Mouse (Mus musculus): ENCODE measurements around the gene Pfdn6. TPM values are rescaled to one million over a fixed set of nuclear protein-coding genes. Genes with fewer than 3 reads are reported as not detected.
"Not testable (repeated sequence)": the region's sequence is repeated elsewhere in the genome, so short reads cannot be mapped to it uniquely, and the experiment has no call there.

The Pfdn6 gene
- polyA plus RNA-seq, 1 experiment from 2014 or later: 133 TPM

DNA sequence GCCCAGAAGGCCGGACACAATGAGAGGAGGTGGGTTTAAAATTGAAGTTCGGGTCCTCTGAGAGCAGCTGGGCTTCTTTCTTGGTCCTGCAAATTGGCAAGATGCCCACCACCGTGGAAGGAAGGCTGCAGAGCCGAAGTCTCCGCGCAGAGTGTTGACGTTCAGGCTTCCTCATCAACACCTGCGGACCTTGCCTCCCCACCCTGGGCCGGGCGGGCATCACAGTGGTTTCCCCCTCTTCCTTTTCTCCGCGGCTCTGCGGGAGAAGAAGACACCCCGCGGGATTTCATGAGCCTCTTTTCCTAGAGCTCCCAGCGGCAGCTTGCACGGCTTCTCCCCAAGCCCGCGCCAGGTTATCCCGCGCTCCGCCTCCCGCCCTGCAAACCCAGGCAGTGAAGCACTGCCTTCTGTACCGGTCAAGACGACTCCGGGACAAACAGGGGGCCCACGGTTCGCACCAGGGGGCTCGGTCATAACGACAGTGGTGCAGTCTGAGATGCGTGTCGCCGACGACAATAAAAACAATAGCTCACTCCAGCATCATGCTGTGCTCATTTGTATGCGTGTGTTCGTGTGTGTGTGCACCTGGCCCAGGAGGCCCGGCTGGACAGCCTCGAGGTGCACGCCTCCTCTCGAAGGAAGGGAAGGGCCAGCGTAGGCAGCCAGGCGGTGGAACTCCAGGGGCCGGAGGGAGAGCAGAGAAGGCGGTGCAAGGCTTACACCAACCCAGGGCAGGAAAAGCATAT is 31.6 kb downstream of the Pfdn6 start:
- WGBS: under 1% methylated on average over 43 of the region's 44 CpGs
- H3K4me2 ChIP-seq (ENCODE audit: low read depth, low read length): peak overlapping the region; percentile 94
- H3K9me3 ChIP-seq (replicated peaks; ENCODE audit: control insufficient read depth, low read length): no peaks in the 10 kb centered on the region
- H3K4me3 ChIP-seq (ENCODE audit: low read length): peak overlapping the region; percentile 77
- no peaks in the 10 kb centered on the region for H3K27me3 ChIP-seq (ENCODE audit: control insufficient read depth, insufficient read depth, low read length)
- H3K27ac ChIP-seq (ENCODE audit: low read length): peak overlapping the region; percentile 70
- ATAC-seq (replicated peaks; ENCODE audit: extremely low read depth, insufficient read depth, low FRiP score): peak; percentile 46
- peaks cover 7% of the 10 kb centered on the region for H3K4me1 ChIP-seq (ENCODE audit: control insufficient read depth, insufficient read depth, low read length)
- H3K36me3 ChIP-seq (ENCODE audit: control insufficient read depth, insufficient read depth): peaks cover 23% of the 10 kb centered on the region
- H3K9ac ChIP-seq (ENCODE audit: low read length): peak overlapping the region; percentile 73

DNA sequence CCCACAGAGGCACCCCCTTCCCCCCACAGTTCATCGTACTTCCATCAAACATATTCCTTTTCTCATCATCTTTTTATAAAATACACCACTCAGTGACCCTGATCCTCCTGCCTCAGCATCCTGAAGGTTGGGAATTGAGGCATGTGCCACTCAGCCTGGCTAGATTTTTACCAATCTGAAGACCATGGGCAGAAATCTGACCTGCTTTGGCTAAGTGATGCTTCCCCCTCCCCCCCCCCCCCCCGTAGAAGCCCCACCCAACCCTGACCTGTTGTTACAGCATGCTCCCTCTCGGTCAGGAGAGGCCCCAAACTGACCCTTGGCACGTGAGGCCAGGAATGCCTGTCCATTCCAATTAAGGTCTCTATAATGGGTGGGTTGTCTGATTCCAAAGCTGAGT is 35.3 kb downstream of the Pfdn6 start, which contains the start of gene Platr17:
TSS of gene Platr17 (plus strand) at position 301 of the 400 bp plus-strand sequence.
- not testable (repeated sequence) for H3K4me3 ChIP-seq (ENCODE audit: low read length); H3K4me2 ChIP-seq (ENCODE audit: low read depth, low read length); H3K9ac ChIP-seq (ENCODE audit: low read length); H3K9me3 ChIP-seq (replicated peaks; ENCODE audit: control insufficient read depth, low read length); H3K27ac ChIP-seq (ENCODE audit: low read length); H3K36me3 ChIP-seq (ENCODE audit: control insufficient read depth, insufficient read depth); H3K4me1 ChIP-seq (ENCODE audit: control insufficient read depth, insufficient read depth, low read length); H3K27me3 ChIP-seq (ENCODE audit: control insufficient read depth, insufficient read depth, low read length); ATAC-seq (replicated peaks; ENCODE audit: extremely low read depth, insufficient read depth, low FRiP score)
- 39% methylated on average over 3 of the region's 4 CpGs for WGBS

DNA sequence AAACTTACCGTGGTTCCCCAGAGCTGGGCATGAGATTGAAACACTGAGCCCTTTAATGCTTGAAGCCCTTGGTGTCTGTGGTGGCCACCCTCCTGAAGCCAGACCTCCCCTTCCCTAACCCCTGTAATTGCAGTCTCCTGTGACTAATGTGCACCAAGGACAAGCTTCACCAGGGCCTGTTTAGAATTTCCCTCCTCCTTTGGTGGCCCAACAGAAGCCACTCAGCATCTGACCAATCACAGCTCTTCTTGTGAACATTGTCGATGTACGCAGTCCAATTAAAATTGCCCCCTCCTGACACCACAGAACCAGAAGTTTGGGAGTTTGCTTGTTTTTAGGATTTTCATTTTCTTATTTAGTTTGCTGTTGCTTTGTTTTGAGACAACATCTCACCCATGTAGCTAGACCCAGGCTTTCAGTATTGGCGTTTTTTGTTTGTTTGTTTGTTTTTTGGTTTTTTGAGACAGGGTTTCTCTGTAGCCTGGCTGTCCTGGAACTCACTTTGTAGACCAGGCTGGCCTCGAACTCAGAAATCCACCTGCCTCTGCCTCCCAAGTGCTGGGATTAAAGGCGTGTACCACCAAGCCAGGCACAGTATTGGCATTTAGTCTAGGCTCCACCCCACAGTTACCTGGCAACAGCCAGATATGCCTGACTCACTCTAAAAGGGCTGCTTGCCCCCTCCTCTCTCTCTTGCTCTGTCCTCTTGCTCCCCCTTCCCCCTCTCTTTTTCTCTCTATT is 36.1 kb downstream of the Pfdn6 start:
- not testable (repeated sequence) for H3K27ac ChIP-seq (ENCODE audit: low read length); H3K4me3 ChIP-seq (ENCODE audit: low read length); H3K9me3 ChIP-seq (replicated peaks; ENCODE audit: control insufficient read depth, low read length); ATAC-seq (replicated peaks; ENCODE audit: extremely low read depth, insufficient read depth, low FRiP score); H3K9ac ChIP-seq (ENCODE audit: low read length); H3K27me3 ChIP-seq (ENCODE audit: control insufficient read depth, insufficient read depth, low read length); H3K4me2 ChIP-seq (ENCODE audit: low read depth, low read length); H3K36me3 ChIP-seq (ENCODE audit: control insufficient read depth, insufficient read depth); H3K4me1 ChIP-seq (ENCODE audit: control insufficient read depth, insufficient read depth, low read length)
- whole genome bisulfite sequencing: 72% methylated on average over 6 of the region's 6 CpGs

DNA sequence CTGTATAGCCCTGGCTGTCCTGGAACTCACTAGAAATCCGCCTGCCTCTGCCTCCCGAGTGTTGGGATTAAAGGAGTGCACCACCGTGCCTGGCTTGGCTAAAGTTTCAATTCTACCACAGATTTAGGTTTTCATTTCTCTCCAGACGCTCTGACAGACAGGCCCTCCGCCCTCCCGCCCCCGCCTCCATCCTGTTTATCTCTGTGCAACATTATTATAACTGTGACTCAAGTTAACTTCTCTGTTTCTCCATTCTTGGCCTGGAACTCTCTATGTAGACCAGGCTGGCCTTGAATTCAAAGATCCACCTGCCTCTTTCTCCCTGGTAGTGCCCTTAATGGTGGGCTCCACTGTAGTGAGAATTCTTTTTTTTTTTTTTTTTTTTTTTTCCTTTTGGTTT is 37.7 kb downstream of the Pfdn6 start:
- Histone ChIP-seq H3K4me1 (ENCODE audit: control insufficient read depth, insufficient read depth, low read length) (no peaks in the 10 kb centered on the region), H3K27ac (ENCODE audit: low read length) (no peak overlapping the region), H3K4me2 (ENCODE audit: low read depth, low read length) (no peak overlapping the region), H3K27me3 (ENCODE audit: control insufficient read depth, insufficient read depth, low read length) (no peaks in the 10 kb centered on the region), H3K36me3 (ENCODE audit: control insufficient read depth, insufficient read depth) (no peaks in the 10 kb centered on the region), H3K4me3 (ENCODE audit: low read length) (no peak overlapping the region), H3K9me3 (replicated peaks; ENCODE audit: control insufficient read depth, low read length) (no peaks in the 10 kb centered on the region), H3K9ac (ENCODE audit: low read length) (no peak overlapping the region)
- WGBS: 81% methylated on average over 7 of the region's 7 CpGs
- no peak for ATAC-seq (replicated peaks; ENCODE audit: extremely low read depth, insufficient read depth, low FRiP score)

DNA sequence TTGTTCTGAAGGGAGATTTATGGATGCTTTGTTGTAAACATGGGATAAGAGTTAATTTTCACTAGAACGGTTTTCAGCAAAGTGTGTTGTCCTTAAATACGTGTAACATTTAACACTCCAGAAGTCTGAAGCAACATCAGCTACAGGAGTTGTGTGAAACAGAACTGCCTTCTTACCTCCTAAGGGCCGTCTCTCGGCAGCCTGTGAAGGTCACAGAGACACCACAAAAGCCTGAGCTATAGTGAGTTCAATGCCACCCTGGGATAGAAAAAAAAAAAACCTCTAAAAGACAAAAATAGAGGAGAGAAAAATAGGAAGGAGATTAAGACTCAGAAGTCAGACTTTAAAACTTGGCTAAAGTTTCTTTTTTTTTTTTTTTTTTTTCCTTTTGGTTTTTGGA is 38.1 kb downstream of the Pfdn6 start:
- Histone ChIP-seq H3K27ac (ENCODE audit: low read length) (peak overlapping the region; percentile 62), H3K27me3 (ENCODE audit: control insufficient read depth, insufficient read depth, low read length) (no peaks in the 10 kb centered on the region), H3K36me3 (ENCODE audit: control insufficient read depth, insufficient read depth) (no peaks in the 10 kb centered on the region), H3K4me1 (ENCODE audit: control insufficient read depth, insufficient read depth, low read length) (no peaks in the 10 kb centered on the region), H3K9ac (ENCODE audit: low read length) (no peak overlapping the region), H3K9me3 (replicated peaks; ENCODE audit: control insufficient read depth, low read length) (no peaks in the 10 kb centered on the region), H3K4me3 (ENCODE audit: low read length) (no peak overlapping the region), H3K4me2 (ENCODE audit: low read depth, low read length) (no peak overlapping the region)
- ATAC-seq (replicated peaks; ENCODE audit: extremely low read depth, insufficient read depth, low FRiP score): no peak
- 56% methylated on average over 4 of the region's 4 CpGs for WGBS

DNA sequence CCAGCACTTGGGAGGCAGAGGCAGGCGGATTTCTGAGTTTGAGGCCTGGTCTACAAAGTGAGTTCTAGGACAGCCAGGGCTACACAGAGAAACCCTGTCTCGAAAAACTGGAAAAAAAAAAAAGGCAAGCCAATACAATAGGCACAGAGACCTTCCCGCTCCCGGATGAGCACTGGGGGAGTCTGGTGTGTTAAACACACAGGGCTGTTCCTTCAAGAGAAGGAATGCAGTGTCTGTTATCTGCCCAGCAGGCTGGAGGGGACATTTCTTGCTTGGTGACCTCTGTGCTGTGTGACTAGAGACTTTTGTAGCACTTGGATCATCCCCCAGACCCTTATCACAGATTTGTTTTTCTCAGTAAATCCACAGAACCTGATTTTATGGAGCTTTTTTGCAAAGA is 38.5 kb downstream of the Pfdn6 start:
- Histone ChIP-seq H3K27ac (ENCODE audit: low read length) (no peak overlapping the region; the same call in 1 of the 2 replicates), H3K9me3 (replicated peaks; ENCODE audit: control insufficient read depth, low read length) (no peaks in the 10 kb centered on the region), H3K9ac (ENCODE audit: low read length) (no peak overlapping the region), H3K27me3 (ENCODE audit: control insufficient read depth, insufficient read depth, low read length) (no peaks in the 10 kb centered on the region), H3K36me3 (ENCODE audit: control insufficient read depth, insufficient read depth) (no peaks in the 10 kb centered on the region), H3K4me3 (ENCODE audit: low read length) (no peak overlapping the region), H3K4me2 (ENCODE audit: low read depth, low read length) (no peak overlapping the region), H3K4me1 (ENCODE audit: control insufficient read depth, insufficient read depth, low read length) (no peaks in the 10 kb centered on the region)
- WGBS: 72% methylated on average over 4 of the region's 4 CpGs
- no peak for ATAC-seq (replicated peaks; ENCODE audit: extremely low read depth, insufficient read depth, low FRiP score)

DNA sequence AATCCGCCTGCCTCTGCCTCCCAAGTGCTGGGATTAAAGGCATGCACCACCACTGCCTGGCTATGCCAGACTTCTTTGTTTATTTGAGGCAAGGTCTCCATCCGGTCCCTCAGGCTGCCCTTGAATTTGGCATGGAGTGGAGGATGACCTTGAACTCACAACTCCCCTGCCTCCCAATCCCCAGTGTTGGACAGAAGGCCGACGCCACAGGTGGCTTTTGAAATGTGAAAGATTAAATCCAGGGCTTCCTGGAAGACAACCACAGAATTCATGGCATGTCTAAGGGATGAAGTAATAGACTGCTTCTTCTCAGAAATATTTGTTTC is 39.2 kb downstream of the Pfdn6 start:
- Histone ChIP-seq H3K4me2 (ENCODE audit: low read depth, low read length) (no peak overlapping the region), H3K9me3 (replicated peaks; ENCODE audit: control insufficient read depth, low read length) (no peaks in the 10 kb centered on the region), H3K4me3 (ENCODE audit: low read length) (no peak overlapping the region), H3K36me3 (ENCODE audit: control insufficient read depth, insufficient read depth) (no peaks in the 10 kb centered on the region), H3K4me1 (ENCODE audit: control insufficient read depth, insufficient read depth, low read length) (no peaks in the 10 kb centered on the region), H3K9ac (ENCODE audit: low read length) (no peak overlapping the region), H3K27me3 (ENCODE audit: control insufficient read depth, insufficient read depth, low read length) (no peaks in the 10 kb centered on the region), H3K27ac (ENCODE audit: low read length) (no peak overlapping the region; the same call in 1 of the 2 replicates)
- no peak for ATAC-seq (replicated peaks; ENCODE audit: extremely low read depth, insufficient read depth, low FRiP score)
- WGBS: 71% methylated on average over 4 of the region's 4 CpGs

DNA sequence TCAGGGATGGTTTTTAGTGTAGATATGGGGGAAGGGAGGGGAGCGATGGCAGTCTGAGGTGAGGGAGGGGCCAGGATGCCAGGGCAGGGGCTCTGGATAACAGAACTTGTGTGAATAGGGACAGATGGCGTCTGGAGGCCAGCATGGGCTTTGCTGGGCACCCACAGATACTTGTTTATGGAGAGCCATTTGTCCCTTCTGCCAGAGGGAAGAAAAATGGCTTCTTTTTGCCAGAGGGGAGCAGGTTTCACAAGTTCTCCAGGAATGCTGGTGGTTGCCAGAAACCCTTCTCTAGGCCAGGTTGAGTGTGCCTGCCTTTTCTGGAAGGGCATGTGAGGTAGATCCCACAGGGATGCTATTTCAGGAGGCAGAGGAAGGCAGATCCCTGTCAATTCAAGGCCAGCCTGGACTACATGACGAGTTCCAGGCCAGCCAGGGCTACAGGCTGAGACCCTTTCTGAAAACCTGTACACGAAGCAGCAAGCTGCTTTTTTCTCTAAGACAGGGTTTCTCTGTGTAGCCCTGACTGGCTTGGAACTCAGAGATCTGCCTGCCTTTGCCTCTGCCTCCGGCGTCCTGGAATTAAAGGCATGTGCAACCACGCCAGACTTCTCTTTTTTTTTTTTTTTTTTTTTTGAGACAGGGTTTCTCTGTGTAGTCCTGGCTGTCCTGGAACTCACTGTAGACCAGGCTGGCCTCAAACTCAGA is 39.7 kb downstream of the Pfdn6 start:
- no peaks in the 10 kb centered on the region for H3K27me3 ChIP-seq (ENCODE audit: control insufficient read depth, insufficient read depth, low read length)
- no peaks in the 10 kb centered on the region for H3K9me3 ChIP-seq (replicated peaks; ENCODE audit: control insufficient read depth, low read length)
- no peak overlapping the region for H3K4me2 ChIP-seq (ENCODE audit: low read depth, low read length)
- H3K9ac ChIP-seq (ENCODE audit: low read length): no peak overlapping the region
- no peak for ATAC-seq (replicated peaks; ENCODE audit: extremely low read depth, insufficient read depth, low FRiP score)
- H3K27ac ChIP-seq (ENCODE audit: low read length): no peak overlapping the region
- no peaks in the 10 kb centered on the region for H3K4me1 ChIP-seq (ENCODE audit: control insufficient read depth, insufficient read depth, low read length)
- H3K4me3 ChIP-seq (ENCODE audit: low read length): no peak overlapping the region
- H3K36me3 ChIP-seq (ENCODE audit: control insufficient read depth, insufficient read depth): no peaks in the 10 kb centered on the region
- 57% methylated on average over 7 of the region's 7 CpGs for WGBS

DNA sequence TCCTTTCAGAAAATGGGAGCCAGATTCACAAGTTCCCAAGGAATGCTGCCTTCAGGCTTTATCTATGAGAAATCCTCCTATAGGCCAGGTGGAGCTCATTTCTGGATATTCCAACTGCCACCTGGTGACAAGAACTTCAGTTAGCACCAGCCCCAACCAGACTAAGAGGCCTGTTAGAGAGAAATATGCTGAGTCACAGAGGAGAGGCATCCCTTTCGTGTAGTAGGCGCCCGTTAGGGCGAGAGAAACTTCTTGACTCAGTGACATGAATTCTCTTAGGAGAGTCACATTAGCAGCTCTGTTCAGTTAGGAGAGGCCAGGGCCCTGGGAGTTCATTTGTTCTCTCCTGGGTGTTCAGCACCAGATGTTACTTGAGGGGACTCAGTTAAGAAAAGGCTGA is 40.5 kb downstream of the Pfdn6 start:
- H3K4me1 ChIP-seq (ENCODE audit: control insufficient read depth, insufficient read depth, low read length): no peaks in the 10 kb centered on the region
- no peak overlapping the region for H3K4me2 ChIP-seq (ENCODE audit: low read depth, low read length)
- H3K27ac ChIP-seq (ENCODE audit: low read length): no peak overlapping the region
- H3K4me3 ChIP-seq (ENCODE audit: low read length): no peak overlapping the region
- WGBS: 63% methylated on average over 4 of the region's 4 CpGs
- no peak for ATAC-seq (replicated peaks; ENCODE audit: extremely low read depth, insufficient read depth, low FRiP score)
- no peaks in the 10 kb centered on the region for H3K27me3 ChIP-seq (ENCODE audit: control insufficient read depth, insufficient read depth, low read length)
- no peaks in the 10 kb centered on the region for H3K9me3 ChIP-seq (replicated peaks; ENCODE audit: control insufficient read depth, low read length)
- no peaks in the 10 kb centered on the region for H3K36me3 ChIP-seq (ENCODE audit: control insufficient read depth, insufficient read depth)
- H3K9ac ChIP-seq (ENCODE audit: low read length): no peak overlapping the region
